Mouse (Mus musculus): Measurements from ENCODE around the gene Cit. TPM values are rescaled to one million over a fixed set of nuclear protein-coding genes. Genes with fewer than 3 reads are reported as not detected.

Gene Cit
- polyA plus RNA-seq, 1 experiment from 2014 or later = 47.4 TPM

DNA sequence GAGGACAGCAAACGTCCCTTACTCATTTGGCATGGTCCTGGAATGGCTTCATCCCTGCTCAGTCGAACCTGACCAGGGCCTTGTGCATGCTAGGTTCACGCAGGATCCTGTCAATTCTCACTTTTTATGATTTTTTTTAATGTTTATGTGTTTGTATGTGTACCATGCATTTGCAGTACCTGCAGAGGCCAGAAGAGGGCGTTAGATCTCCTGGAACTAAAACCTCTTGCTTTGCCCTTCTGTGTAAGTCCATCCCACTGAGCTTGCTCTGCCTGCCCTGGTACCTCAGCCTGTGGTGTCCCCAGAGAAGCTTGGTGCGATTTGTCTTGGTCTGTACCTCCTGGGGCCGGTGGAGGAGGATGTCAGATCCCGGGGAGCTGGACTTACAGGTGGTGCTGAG is 105.9 kb downstream of the Cit start:
- 82% methylated on average over 7 of the region's 7 CpGs for WGBS
- Histone ChIP-seq H3K4me3 (no peak overlapping the region), H3K4me1 (no peaks in the 10 kb centered on the region), H3K9ac (no peak overlapping the region), H3K27ac (no peak overlapping the region), H3K9me3 (no peaks in the 10 kb centered on the region), H3K36me3 (peaks cover 75% of the 10 kb centered on the region), H3K4me2 (no peak overlapping the region), H3K27me3 (no peaks in the 10 kb centered on the region)
- no peak for ATAC-seq (ENCODE audit: borderline replicate concordance, extremely low read depth, low FRiP score, low TSS enrichment)

- no peak overlapping the region for H3K4me2 ChIP-seq
- ATAC-seq (ENCODE audit: borderline replicate concordance, extremely low read depth, low FRiP score, low TSS enrichment) = no peak
- no peak overlapping the region for H3K9ac ChIP-seq
- H3K27me3 ChIP-seq = no peaks in the 10 kb centered on the region
- no peak overlapping the region for H3K4me3 ChIP-seq
- H3K4me1 ChIP-seq = no peaks in the 10 kb centered on the region
- no peak overlapping the region for H3K27ac ChIP-seq
- H3K36me3 ChIP-seq = peaks cover 79% of the 10 kb centered on the region
- no peaks in the 10 kb centered on the region for H3K9me3 ChIP-seq
- 94% methylated on average over 6 of the region's 6 CpGs for WGBS
Measured at GRCm38 (mm10) chr5:115953173-115953572, 108.1 kb downstream of the Cit start.

DNA sequence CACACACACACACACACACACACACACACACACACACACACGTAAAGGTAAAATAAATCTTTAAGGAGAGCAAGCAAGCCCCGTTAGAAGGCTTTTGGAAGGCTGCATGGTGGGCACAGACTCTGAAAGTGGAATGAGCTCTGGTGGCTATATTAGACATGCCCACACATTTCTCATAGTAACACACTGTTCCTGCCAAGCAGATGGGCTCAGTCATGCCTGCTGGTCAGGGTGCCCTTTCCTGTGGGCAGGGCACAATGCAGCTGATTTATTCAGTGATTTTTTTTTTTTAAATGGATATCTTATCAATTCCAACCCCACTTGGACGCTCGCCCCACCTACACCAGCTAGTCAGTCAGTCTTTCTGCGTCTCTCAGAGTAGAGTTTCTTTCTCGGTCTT is 109.0 kb downstream of the Cit start:
- H3K27me3 ChIP-seq = no peaks in the 10 kb centered on the region
- H3K27ac ChIP-seq = no peak overlapping the region
- H3K4me2 ChIP-seq = no peak overlapping the region
- peaks cover 70% of the 10 kb centered on the region for H3K36me3 ChIP-seq
- ATAC-seq (ENCODE audit: borderline replicate concordance, extremely low read depth, low FRiP score, low TSS enrichment) = no peak
- H3K4me3 ChIP-seq = no peak overlapping the region
- 86% methylated on average over 6 of the region's 6 CpGs for WGBS
- no peak overlapping the region for H3K9ac ChIP-seq
- no peaks in the 10 kb centered on the region for H3K9me3 ChIP-seq
- H3K4me1 ChIP-seq = no peaks in the 10 kb centered on the region

DNA sequence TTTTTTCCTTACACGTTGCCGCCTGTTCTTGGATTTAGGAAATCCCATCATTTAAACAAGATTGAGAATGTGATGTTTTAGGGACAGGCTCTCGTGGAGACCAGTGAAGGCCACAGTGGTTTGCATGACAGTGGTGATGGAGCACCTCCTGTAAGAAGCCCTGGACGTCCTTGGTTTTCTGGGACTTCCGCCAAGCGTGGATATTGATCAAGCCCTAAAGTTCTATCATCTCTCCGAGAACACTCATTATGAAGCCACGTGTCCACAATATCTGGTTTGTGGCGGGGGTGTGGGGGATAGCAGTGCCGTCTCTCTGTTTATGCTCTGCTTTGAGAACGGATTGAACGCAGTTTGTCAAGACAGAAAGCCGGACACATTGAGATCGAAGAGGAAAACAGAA is 109.5 kb downstream of the Cit start:
- H3K4me1 ChIP-seq = no peaks in the 10 kb centered on the region
- H3K4me3 ChIP-seq = no peak overlapping the region
- ATAC-seq (ENCODE audit: borderline replicate concordance, extremely low read depth, low FRiP score, low TSS enrichment) = no peak
- no peaks in the 10 kb centered on the region for H3K27me3 ChIP-seq
- H3K36me3 ChIP-seq = peaks cover 69% of the 10 kb centered on the region
- H3K9me3 ChIP-seq = no peaks in the 10 kb centered on the region
- H3K4me2 ChIP-seq = no peak overlapping the region
- H3K27ac ChIP-seq = no peak overlapping the region
- 74% methylated on average over 14 of the region's 14 CpGs for WGBS
- H3K9ac ChIP-seq = no peak overlapping the region

DNA sequence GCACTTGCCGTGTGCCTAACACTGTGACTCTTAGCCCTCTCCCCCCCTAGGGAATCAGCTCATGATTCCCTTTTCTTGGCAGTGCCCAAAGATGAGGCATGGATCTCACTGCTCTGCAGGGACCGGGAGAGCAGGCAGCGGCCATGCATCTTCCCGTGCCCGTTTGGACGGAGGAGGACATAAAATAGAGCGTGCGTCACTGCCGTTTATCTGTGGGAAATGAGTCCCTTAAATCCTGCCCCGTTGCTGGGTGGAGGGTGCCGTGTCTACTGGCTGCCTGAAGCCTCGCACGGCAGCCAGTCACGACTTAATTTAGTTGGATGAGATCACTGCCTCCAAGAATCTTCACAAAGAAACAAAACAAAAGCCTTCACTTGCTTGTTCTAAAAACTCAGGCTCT is 110.1 kb downstream of the Cit start:
- no peaks in the 10 kb centered on the region for H3K27me3 ChIP-seq
- ATAC-seq (ENCODE audit: borderline replicate concordance, extremely low read depth, low FRiP score, low TSS enrichment) = no peak
- H3K36me3 ChIP-seq = peaks cover 67% of the 10 kb centered on the region
- 97% methylated on average over 14 of the region's 14 CpGs for WGBS
- H3K27ac ChIP-seq = no peak overlapping the region
- H3K9ac ChIP-seq = no peak overlapping the region
- H3K9me3 ChIP-seq = no peaks in the 10 kb centered on the region
- no peaks in the 10 kb centered on the region for H3K4me1 ChIP-seq
- no peak overlapping the region for H3K4me3 ChIP-seq
- H3K4me2 ChIP-seq = no peak overlapping the region

- Histone ChIP-seq H3K4me1 (no peaks in the 10 kb centered on the region), H3K9me3 (no peaks in the 10 kb centered on the region), H3K9ac (no peak overlapping the region), H3K4me3 (no peak overlapping the region), H3K4me2 (no peak overlapping the region), H3K36me3 (peaks cover 59% of the 10 kb centered on the region), H3K27ac (no peak overlapping the region), H3K27me3 (no peaks in the 10 kb centered on the region)
- WGBS = 96% methylated on average over 14 of the region's 14 CpGs
- no peak for ATAC-seq (ENCODE audit: borderline replicate concordance, extremely low read depth, low FRiP score, low TSS enrichment)
Measured at GRCm38 (mm10) chr5:115956048-115956447, 111.0 kb downstream of the Cit start.

DNA sequence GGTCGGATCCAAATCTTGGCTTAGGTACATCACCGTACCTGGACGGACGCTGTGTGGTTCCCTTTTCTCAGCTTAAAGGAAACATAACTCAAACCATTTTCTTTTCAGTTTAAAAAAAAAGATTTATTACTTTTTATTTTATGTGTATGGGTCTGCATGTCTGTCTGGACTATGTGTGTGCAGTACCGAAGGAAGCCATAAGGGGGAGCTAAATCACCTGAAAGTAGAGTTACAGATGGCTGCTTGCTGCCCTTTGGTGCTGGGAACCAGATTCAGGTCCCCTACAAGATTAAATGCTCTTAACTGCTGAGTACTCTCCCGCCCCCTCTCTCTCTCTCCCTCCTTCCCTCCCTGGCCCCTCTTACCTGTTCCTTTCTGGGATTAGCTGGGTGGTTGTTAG is 112.1 kb downstream of the Cit start:
- Histone ChIP-seq H3K9ac (no peak overlapping the region), H3K27ac (no peak overlapping the region), H3K27me3 (no peaks in the 10 kb centered on the region), H3K36me3 (peaks cover 47% of the 10 kb centered on the region), H3K4me1 (no peaks in the 10 kb centered on the region), H3K4me2 (no peak overlapping the region), H3K9me3 (no peaks in the 10 kb centered on the region), H3K4me3 (no peak overlapping the region)
- ATAC-seq (ENCODE audit: borderline replicate concordance, extremely low read depth, low FRiP score, low TSS enrichment) = no peak
- WGBS = 94% methylated on average over 6 of the region's 6 CpGs

DNA sequence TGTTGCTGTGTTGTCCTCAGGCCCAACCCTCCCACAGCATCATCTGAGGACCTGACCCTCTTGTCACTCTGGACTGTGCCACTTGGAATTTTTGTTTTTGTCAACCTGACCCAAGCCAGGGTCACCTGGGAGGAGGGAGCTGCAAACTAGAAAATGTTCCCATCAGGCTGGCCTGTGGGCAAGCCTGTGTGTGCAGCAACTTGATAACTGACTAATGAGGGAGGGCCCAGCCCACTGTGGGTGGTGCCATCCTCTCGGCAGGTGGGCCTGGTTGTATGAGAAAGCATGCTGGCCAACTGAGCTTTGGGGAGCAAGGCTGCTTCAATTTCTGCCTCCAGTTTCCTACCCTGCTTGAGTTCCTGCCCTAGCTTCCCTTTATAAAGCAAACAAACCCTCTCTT is 113.3 kb downstream of the Cit start:
- no peak for ATAC-seq (ENCODE audit: borderline replicate concordance, extremely low read depth, low FRiP score, low TSS enrichment)
- WGBS = 88% methylated on average over 1 of the region's 1 CpGs
- Histone ChIP-seq H3K9me3 (no peaks in the 10 kb centered on the region), H3K9ac (no peak overlapping the region), H3K36me3 (peaks cover 37% of the 10 kb centered on the region), H3K4me2 (no peak overlapping the region), H3K4me3 (no peak overlapping the region), H3K27ac (no peak overlapping the region), H3K4me1 (no peaks in the 10 kb centered on the region), H3K27me3 (no peaks in the 10 kb centered on the region)

DNA sequence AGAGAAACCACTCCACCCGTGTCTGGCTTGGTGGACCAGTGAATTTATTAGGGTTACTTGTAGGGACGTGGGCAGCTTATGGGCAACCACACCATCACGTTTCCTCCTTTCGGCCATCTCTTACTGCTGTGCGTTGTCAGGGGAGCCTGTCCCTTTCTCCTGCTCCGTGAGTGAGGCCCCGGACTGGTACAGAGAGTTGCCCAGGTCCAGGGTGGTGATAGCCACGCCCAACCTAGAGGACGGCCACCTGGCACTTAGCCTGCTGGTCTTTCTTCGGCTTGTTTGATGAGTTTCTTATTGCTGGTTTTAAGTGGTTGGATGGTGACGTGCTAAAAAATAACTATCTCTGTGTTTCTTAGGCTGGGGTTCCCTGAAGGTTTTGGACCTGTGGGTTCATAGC is 113.7 kb downstream of the Cit start:
- Histone ChIP-seq H3K9me3 (no peaks in the 10 kb centered on the region), H3K27me3 (no peaks in the 10 kb centered on the region), H3K4me1 (no peaks in the 10 kb centered on the region), H3K4me3 (no peak overlapping the region), H3K9ac (no peak overlapping the region), H3K4me2 (no peak overlapping the region), H3K27ac (no peak overlapping the region), H3K36me3 (peaks cover 32% of the 10 kb centered on the region)
- no peak for ATAC-seq (ENCODE audit: borderline replicate concordance, extremely low read depth, low FRiP score, low TSS enrichment)
- 80% methylated on average over 11 of the region's 11 CpGs for WGBS

DNA sequence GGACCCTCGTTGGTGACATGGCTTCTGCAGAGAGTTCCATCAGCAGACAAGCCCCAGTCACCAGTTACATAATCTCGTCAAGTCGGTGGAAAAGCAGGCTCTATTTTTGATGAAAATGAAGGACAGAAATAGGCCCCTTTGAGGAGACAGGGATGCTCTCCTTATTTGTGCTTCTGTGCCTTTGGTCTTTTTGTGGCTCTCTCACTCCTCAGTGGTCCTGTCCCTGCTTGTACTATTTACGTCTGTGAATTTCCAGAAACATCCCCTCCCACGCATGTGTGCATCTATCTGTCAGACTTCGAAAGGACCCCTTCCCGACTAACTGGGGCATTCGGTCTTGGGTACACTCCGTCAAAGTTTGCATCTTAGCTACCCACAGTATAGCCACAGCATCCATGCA is 116.7 kb downstream of the Cit start:
- Histone ChIP-seq H3K27ac (no peak overlapping the region), H3K36me3 (peaks cover 7% of the 10 kb centered on the region), H3K4me3 (no peak overlapping the region), H3K4me1 (no peaks in the 10 kb centered on the region), H3K27me3 (no peaks in the 10 kb centered on the region), H3K9me3 (no peaks in the 10 kb centered on the region), H3K4me2 (no peak overlapping the region), H3K9ac (no peak overlapping the region)
- WGBS = 86% methylated on average over 9 of the region's 9 CpGs
- ATAC-seq (ENCODE audit: borderline replicate concordance, extremely low read depth, low FRiP score, low TSS enrichment) = no peak

DNA sequence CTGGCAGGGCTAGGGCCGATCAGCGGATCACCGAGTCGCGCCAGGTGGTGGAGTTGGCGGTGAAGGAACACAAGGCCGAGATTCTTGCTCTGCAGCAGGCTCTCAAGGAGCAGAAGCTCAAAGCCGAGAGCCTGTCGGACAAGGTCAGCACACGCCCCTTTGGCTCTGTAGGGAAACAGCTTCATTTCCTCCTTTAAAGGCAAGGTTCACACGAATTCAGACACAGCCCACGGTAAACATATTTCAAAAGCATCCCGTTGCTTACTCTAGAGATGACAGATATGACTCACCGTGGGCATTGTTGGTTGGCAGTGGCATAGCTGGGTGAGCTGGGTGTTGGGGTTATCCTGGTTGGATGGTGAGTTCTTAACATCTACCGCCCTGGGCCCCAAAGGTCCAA is 126.2 kb downstream of the Cit start:
- no peaks in the 10 kb centered on the region for H3K4me1 ChIP-seq
- H3K36me3 ChIP-seq = peaks cover 36% of the 10 kb centered on the region
- no peaks in the 10 kb centered on the region for H3K9me3 ChIP-seq
- no peak for ATAC-seq (ENCODE audit: borderline replicate concordance, extremely low read depth, low FRiP score, low TSS enrichment)
- H3K9ac ChIP-seq = no peak overlapping the region
- no peaks in the 10 kb centered on the region for H3K27me3 ChIP-seq
- 67% methylated on average over 15 of the region's 15 CpGs for WGBS
- H3K4me2 ChIP-seq = no peak overlapping the region
- no peak overlapping the region for H3K4me3 ChIP-seq
- peak overlapping the region; percentile 51; the same call in 1 of the 2 replicates for H3K27ac ChIP-seq

DNA sequence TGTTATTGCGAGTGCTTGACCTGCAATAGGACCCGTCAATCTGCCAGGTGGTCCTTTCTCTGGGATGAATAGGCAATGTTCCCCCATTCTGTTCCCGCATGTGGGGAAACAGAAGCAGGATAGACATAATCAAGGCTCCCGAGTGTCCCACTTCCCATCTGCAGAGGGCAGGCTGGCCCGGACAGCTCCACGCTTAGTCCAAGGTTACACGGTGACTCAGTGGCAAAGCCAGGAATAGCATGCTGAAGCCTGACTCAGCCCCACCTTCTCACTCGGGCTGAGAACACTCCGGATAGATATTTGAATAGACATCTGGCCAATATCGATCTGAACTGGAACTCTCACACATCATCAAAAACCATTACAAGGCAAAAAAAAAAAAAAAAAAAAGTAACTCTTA is 130.6 kb downstream of the Cit start:
- Histone ChIP-seq H3K4me2 (no peak overlapping the region), H3K4me1 (peaks cover 6% of the 10 kb centered on the region), H3K27ac (no peak overlapping the region), H3K9me3 (no peaks in the 10 kb centered on the region), H3K9ac (no peak overlapping the region), H3K4me3 (no peak overlapping the region), H3K36me3 (peaks cover 25% of the 10 kb centered on the region), H3K27me3 (no peaks in the 10 kb centered on the region)
- ATAC-seq (ENCODE audit: borderline replicate concordance, extremely low read depth, low FRiP score, low TSS enrichment) = no peak
- WGBS = 85% methylated on average over 10 of the region's 10 CpGs

GRCm38 (mm10) chr5:115976446-115976845 is 131.4 kb downstream of the Cit start:
- no peaks in the 10 kb centered on the region for H3K9me3 ChIP-seq
- H3K4me1 ChIP-seq = peaks cover 6% of the 10 kb centered on the region
- no peak overlapping the region for H3K9ac ChIP-seq
- peak overlapping the region; percentile 72; the same call in 1 of the 2 replicates for H3K27ac ChIP-seq
- no peak for ATAC-seq (ENCODE audit: borderline replicate concordance, extremely low read depth, low FRiP score, low TSS enrichment)
- H3K4me3 ChIP-seq = no peak overlapping the region
- WGBS = 86% methylated on average over 5 of the region's 5 CpGs
- H3K4me2 ChIP-seq = no peak overlapping the region
- H3K36me3 ChIP-seq = peaks cover 21% of the 10 kb centered on the region
- H3K27me3 ChIP-seq = no peaks in the 10 kb centered on the region
